Mouse (Mus musculus) hindlimb bud, embryonic 11.5 days (tissue): ENCODE measurements around the gene Rbm4.
"Not testable (repeated sequence)": the region's sequence is repeated elsewhere in the genome, so short reads cannot be mapped to it uniquely, and the experiment has no call there.

Experiments
- DNase-seq: peaks from one replicate; pipeline ENCODE4 v3.0.0-alpha.2; 2012; ENCODE audit warnings: low read depth, low spot score; ENCODE audit errors: extremely low spot score

Gene Rbm4

DNA sequence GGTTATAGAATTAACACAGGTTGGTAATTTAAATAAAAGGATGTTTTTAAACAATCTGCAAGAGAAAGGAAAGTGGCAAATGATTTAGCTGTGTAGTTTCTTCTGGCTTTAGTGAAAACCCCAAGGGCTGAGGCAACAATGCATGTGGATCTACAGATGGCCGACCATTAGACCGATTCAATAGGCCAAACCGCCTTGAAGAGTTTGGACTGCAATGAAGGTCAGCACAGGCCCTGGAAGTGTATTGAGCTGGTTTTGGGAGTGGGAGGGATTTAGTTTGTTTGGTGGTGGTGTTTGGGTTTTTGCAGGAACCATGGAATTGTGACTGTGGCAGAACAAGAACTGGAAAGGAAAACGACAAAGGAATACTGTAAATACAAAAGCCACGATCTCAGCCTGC, 5.4 kb upstream of the Rbm4 start:
- DNase-seq: no peak

DNA sequence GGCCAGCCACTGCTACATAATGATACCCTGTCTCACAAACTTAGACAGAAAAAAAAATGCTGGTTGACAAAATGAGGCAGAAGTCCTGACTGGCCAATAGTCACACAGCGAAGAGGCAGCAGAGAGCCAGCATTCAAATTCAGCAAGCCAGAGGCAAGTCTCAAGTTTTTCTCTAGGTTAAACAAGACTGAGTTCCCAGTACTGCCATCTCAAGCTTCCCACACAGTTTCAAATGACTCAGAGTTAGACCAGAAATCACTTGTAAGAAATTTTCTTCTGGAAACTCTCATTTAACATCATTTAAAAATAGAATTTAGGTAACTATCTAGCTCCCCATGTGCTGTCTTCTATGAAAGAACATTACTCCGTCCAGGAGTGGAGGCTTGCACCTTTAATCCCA, 4.1 kb upstream of the Rbm4 start:
- no peak for DNase-seq

- no peak for DNase-seq
Measured at GRCm38 (mm10) chr19:4795929-4796328, 2.2 kb upstream of the Rbm4 start.

- peak; percentile 62 for DNase-seq
Measured at GRCm38 (mm10) chr19:4793281-4793830, 345 bp downstream of the Rbm4 start.

- DNase-seq: no peak
Measured at GRCm38 (mm10) chr19:4786313-4786712, 7.4 kb downstream of the Rbm4 start.

DNA sequence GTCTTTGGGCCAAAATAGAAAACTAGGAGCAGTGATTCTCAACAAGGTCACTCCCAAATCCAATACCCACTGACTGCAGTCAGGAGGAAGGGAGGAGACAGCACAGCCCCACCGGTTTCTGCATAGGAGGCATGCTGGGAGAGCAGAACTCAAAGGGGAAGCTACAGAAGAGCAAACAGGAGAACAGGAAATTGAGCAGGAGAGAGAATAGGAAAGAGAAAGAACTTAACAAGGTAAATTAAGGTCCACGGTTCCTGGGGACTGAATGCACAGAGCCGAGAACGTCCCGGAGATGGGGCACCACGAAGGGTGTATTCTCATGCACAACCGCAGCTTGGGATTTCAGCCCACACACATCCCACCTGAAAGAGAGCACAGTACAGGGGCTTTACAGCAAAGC, 8.5 kb downstream of the Rbm4 start:
- no peak for DNase-seq

DNA sequence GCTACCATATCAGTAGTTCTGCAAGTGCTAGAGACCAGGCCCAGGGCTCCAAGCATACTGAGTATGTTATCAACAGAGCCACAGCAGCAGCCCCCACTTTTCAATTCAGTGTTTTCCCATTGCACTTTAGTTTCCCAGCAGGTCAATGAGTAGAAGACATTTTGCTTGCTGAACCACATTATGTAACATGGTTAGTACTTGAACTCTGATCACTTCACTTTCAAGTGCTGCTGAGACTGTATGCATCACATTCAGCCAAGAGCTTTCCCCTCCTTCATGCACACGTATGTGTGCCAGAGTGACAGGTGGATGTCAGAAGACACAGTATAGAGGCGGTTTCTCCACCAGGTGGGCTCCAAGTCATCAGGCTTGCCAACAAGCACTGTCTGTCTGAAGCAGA, 10.8 kb downstream of the Rbm4 start:
- no peak for DNase-seq

DNA sequence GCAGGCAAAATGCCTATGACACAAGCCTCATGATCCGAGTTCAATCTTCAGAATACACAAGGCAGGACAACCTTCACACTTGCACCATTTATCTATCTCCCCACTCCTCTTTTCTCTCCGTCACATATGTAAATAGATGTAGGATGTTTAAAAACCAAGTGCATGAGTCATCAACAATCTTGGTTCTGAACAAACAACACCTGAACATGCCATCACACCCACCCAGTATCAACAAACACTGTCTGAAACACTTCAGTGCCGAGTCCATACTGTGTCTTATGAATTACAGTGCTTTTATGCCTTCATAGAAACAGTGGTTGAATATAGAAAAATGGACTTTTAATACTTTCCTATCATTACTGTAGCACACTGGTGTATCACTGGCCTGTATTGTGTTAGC, 20.9 kb downstream of the Rbm4 start:
- DNase-seq: no peak

- no peak for DNase-seq
Measured at GRCm38 (mm10) chr19:4767507-4768148, 26.1 kb downstream of the Rbm4 start.

DNA sequence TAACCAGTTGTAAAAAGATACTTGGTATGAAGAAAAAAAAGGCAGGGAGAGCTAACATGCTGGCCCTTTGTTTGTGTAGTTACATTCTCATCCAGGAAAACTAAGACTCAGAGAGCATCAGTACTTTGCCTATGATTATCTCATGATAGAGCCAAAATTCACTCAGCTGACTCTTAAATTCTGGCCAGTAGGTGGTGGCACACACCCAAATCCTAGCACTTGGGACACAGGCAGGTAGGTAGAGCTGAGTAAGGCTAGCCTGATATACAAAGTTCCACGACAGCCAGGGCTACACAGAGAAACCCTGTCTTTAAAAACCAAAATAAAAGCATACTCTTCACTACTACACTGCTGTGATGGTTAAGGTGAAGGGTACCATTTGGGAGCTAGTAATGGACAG, 30.8 kb downstream of the Rbm4 start:
- no peak for DNase-seq

DNA sequence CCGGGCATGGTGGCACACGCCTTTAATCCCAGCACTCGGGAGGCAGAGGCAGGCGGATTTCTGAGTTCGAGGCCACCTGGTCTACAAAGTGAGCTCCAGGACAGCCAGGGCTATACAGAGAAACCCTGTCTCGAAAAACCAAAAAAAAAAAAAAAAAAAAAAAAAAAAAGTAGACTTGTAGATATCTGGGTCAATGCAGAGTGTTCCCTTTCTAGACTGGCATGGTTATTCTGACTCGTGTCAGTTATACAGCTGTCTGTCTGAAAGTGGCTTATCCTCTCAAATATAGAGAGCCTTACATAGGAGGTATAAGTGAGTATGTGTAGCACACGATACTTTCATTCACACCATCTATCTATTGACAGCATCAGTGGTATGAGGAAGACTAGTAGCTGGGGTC, 33.2 kb downstream of the Rbm4 start:
- DNase-seq: not testable (repeated sequence)

- DNase-seq: peak; percentile 14
Measured at GRCm38 (mm10) chr19:4756921-4757320, 36.8 kb downstream of the Rbm4 start.

DNA sequence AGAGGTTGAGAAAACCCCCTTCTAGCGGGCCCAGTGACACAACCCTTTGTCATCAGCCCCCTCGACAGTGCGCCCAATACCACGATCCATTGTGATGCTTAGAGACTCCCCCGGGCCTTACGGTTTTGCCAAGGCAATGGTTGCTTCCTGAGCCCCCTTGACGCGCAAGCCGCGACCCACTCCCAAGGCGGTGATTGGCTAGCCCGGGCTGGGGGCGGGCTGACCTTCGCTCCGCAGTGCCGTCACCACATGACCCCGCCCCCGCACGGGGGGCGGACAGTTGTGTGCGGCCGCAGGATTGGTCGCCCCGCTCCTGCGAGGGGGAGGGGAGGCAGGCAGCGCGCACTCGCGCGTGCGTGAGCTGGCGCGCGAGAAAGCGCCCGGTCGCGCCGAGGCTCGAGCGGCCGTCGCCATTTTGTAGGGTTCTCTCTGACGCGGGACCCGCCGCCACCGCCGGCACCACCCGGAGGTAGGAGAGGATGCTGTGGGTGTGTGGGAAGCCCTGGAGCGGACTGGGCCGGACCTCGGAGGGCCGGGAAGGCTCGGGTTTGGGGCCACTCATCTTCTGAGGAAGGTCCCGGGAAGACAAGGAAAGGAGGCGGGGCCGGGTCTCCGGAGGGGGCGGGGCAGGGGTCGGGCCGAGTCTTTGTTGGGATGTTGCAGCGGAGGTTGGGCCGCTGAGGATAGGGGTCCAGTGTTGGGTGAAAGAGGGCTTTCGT, 37.3 kb downstream of the Rbm4 start, which contains the start of gene Rbm4b:
Rbm4b (plus strand) TSS at position 305 of the 719 bp plus-strand sequence.
- peak; percentile 95 for DNase-seq

DNA sequence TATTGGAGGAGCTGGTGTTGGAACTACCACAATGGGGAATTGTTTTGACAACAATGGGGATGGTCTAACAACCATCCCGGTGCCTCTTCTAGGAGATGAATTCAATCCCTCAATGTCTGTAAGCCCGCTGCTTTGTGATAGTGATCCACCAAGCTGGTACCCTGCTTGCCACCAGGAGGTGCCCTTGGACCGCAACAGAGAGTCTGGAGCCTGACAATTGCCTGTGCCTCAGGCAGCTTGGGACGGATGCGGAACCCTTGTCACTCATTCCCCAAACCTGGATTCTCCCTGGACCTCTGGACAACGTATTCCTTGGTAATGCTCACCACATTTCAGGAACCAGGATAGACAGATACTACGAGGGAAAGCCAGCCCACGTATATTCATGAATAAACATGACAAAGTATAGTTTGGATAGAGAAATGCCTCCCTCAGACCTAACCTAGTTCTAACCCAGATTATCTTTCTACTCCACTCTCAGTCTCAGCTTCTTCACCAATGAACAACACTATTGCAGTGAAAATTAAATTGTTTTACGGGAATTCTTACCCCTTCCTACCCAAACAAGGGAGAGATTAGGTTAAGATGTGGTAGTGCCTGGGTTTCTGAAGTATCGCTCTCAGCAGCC, 38.0 kb downstream of the Rbm4 start:
- peak; percentile 76 for DNase-seq

GRCm38 (mm10) chr19:4749975-4750374, 43.7 kb downstream of the Rbm4 start:
- DNase-seq: no peak

DNA sequence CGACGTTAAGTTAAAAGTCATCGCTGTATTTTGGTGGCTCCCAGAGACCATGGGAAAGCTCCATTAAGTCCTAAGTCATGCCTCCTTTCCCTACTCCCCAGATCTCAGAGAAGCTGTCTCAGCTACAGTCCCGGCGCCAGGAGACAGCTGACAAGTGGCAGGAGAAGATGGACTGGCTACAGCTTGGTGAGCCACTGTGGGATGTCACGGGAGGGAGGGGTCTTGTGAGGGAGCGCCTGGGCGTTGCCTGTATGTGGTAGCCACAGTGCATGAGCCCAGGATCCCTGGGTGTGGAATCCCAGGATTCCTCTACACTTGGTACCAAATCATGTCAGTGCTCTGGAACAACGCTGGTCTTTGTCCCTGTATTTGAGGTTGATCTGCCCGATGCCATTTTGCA, 45.2 kb downstream of the Rbm4 start:
- no peak for DNase-seq

GRCm38 (mm10) chr19:4747631-4748312, 45.9 kb downstream of the Rbm4 start:
- no peak for DNase-seq

- DNase-seq: no peak
Measured at GRCm38 (mm10) chr19:4746611-4747010, 47.1 kb downstream of the Rbm4 start.

DNA sequence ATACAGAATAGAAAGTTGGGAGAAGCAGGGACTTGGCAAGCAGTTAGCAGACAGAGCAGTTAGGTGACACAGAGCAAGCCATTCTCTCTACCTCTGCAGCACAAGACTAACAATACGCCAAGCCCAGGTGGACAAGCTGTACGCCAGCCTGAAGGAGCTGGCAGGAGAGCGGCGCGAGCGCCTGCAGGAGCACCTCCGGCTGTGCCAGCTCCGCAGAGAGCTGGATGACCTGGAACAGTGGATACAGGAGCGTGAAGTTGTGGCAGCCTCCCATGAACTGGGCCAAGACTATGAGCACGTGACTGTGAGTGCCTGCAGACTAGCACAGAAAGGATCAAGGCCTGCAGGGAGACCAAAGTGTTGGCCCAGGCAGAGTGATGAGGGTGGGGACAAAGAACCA, 48.0 kb downstream of the Rbm4 start:
- no peak for DNase-seq

- DNase-seq: no peak
Measured at GRCm38 (mm10) chr19:4745057-4745456, 48.6 kb downstream of the Rbm4 start.

DNA sequence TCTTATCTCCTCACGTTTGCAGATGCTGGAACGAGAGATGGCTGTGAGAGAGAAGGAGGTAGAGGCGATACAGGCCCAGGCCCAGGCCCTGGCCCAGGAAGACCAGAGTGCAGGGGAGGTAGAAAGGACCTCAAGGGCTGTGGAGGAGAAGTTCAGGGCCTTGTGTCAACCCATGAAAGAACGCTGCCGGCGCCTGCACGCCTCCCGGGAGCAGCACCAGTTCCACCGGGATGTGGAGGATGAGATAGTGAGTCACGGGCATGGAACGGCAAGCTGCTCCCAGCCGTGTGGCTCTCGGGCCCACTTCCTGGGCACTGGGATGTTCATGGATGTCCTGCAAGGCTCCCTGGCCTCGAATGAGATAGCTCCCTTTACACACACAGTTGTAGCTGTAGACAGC, 49.7 kb downstream of the Rbm4 start:
- no peak for DNase-seq
